Mouse (Mus musculus): ENCODE measurements around the gene Vsig1. TPM values are rescaled to one million over a fixed set of nuclear protein-coding genes. Genes with fewer than 3 reads are reported as not detected.

Gene Vsig1
- polyA plus RNA-seq (2014; fragmentation: Nextera tagmentation; extraction: Ambion mirVana), result 0.10 TPM in 1 of 2 replicates, not detected in the other

DNA sequence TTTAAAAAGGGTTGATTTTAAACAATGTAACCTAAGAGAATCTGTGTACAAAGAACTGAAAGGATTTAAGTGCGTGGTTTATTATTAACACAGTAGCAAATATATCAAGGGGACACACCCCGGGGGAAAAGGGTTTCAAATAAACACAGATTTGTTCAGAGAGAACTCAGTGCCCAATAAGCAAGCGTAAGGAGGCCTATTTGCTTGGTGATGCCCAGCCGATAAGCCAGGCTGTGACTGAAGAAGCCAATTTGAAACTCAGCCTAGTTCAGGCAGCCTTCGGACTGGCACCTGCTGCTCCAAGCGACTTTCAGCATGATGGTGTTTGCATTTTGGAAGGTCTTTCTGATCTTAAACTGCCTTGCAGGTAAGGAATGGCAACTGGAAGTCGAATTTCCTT, at the start of gene Vsig1:
Gene Vsig1 (plus strand): TSS at position 249 of the 400 bp plus-strand sequence.
- no peak within 1 kb of the TSS for H3K27ac ChIP-seq (replicated peaks; ENCODE audit: low read depth, low read length)
- H3K4me2 ChIP-seq (ENCODE audit: low read depth, low read length), result no peak within 1 kb of the TSS
- no peaks in the 10 kb centered on the region for H3K9me3 ChIP-seq (replicated peaks; ENCODE audit: control insufficient read depth, low read length)
- no peak within 1 kb of the TSS for H3K4me3 ChIP-seq (ENCODE audit: low read depth, low read length)
- no peaks in the 10 kb centered on the region for H3K27me3 ChIP-seq (ENCODE audit: control insufficient read depth, insufficient read depth, low read length)
- ATAC-seq (replicated peaks; ENCODE audit: insufficient number of reproducible peaks, low FRiP score, low TSS enrichment, low read depth), result no peak
- no peak within 1 kb of the TSS for H3K9ac ChIP-seq (replicated peaks; ENCODE audit: low read length)
- no peaks in the 10 kb centered on the region for H3K36me3 ChIP-seq (replicated peaks; ENCODE audit: control insufficient read depth, insufficient read depth, low read depth, low read length)
- no peaks in the 10 kb centered on the region for H3K4me1 ChIP-seq (ENCODE audit: control insufficient read depth, insufficient read depth, low read length)
- WGBS, result 71% methylated on average over 7 of the region's 7 CpGs
- no peak for DNase-seq (ENCODE audit: low spot score)

DNA sequence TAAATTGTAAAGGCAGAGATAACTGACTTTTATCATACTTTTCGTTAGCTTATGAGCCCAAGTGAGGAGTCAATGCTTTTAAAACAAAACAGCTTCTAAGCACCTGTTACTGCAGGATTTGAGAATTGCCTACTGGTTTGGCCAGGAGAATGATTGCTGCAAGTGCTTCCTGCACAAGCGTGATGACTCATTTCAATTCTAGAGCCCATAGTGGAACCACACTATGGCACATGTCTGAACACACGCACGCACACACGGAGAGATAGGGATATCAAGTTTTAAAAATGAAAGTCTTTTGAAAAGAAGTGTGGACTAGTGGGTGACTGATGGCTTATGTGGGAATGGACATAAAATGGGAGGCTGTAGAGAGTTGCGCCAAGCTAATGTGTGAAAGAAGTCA, 44.6 kb upstream of the Vsig1 start:
- Histone ChIP-seq H3K4me1 (ENCODE audit: control insufficient read depth, insufficient read depth, low read length) (no peaks in the 10 kb centered on the region), H3K9ac (replicated peaks; ENCODE audit: low read length) (no peak overlapping the region), H3K4me3 (ENCODE audit: low read depth, low read length) (no peak overlapping the region), H3K27me3 (ENCODE audit: control insufficient read depth, insufficient read depth, low read length) (no peaks in the 10 kb centered on the region), H3K27ac (replicated peaks; ENCODE audit: low read depth, low read length) (no peak overlapping the region), H3K9me3 (replicated peaks; ENCODE audit: control insufficient read depth, low read length) (no peaks in the 10 kb centered on the region), H3K4me2 (ENCODE audit: low read depth, low read length) (no peak overlapping the region), H3K36me3 (replicated peaks; ENCODE audit: control insufficient read depth, insufficient read depth, low read depth, low read length) (no peaks in the 10 kb centered on the region)
- ATAC-seq (replicated peaks; ENCODE audit: insufficient number of reproducible peaks, low FRiP score, low TSS enrichment, low read depth) (no peak), DNase-seq (ENCODE audit: low spot score) (no peak)
- WGBS, result 89% methylated on average over 6 of the region's 6 CpGs

DNA sequence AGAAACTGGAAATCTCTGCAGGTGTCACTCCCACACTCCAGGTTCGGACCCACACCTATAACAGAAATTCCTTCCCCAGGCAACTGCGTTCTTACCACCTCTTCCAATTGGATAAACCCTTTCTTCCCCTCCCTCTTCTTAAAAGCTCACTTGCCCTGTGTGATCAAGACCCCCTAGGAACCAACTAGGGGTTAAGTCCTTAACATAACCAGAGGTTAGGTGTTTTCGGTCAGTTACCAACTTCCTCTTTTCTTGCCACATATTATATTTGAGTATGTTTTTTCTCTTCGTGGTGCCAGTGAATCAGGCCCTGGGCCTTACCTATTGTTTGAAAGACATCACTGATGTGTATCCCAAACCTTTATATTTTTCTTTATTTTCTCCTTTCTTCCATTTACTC, 44.0 kb upstream of the Vsig1 start:
- 86% methylated on average over 4 of the region's 4 CpGs for WGBS
- H3K27me3 ChIP-seq (ENCODE audit: control insufficient read depth, insufficient read depth, low read length), result no peaks in the 10 kb centered on the region

DNA sequence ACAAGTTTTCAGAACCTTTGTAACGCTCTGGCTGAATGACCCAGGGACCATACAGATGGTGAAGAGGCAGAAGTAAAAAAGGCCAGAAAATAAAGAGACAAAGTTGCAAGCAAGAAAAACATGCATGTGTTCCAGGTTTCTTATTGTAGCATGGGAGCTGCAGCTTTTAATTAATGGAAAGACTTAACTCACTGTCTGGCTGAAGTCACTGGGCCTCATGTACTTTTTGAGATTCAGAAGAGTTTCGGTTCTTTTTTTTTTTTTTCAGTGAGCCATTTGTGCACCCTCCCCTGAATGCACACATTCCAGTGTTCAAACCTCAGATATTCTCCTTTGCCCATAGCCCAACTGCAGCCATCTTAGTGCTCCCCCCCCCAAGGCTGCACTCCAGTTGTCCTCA, 20.2 kb upstream of the Vsig1 start:
- H3K27ac ChIP-seq (replicated peaks; ENCODE audit: low read depth, low read length), result no peak overlapping the region
- no peaks in the 10 kb centered on the region for H3K9me3 ChIP-seq (replicated peaks; ENCODE audit: control insufficient read depth, low read length)
- H3K9ac ChIP-seq (replicated peaks; ENCODE audit: low read length), result no peak overlapping the region
- no peaks in the 10 kb centered on the region for H3K27me3 ChIP-seq (ENCODE audit: control insufficient read depth, insufficient read depth, low read length)
- 69% methylated on average over 2 of the region's 2 CpGs for WGBS
- no peak for ATAC-seq (replicated peaks; ENCODE audit: insufficient number of reproducible peaks, low FRiP score, low TSS enrichment, low read depth)
- no peaks in the 10 kb centered on the region for H3K4me1 ChIP-seq (ENCODE audit: control insufficient read depth, insufficient read depth, low read length)
- no peaks in the 10 kb centered on the region for H3K36me3 ChIP-seq (replicated peaks; ENCODE audit: control insufficient read depth, insufficient read depth, low read depth, low read length)
- no peak overlapping the region for H3K4me2 ChIP-seq (ENCODE audit: low read depth, low read length)
- no peak overlapping the region for H3K4me3 ChIP-seq (ENCODE audit: low read depth, low read length)
- no peak for DNase-seq (ENCODE audit: low spot score)

More for the DNA sequence above, 44.0 kb upstream of the Vsig1 start:
- no peak overlapping the region for H3K9ac ChIP-seq (replicated peaks; ENCODE audit: low read length)
- no peak overlapping the region for H3K4me2 ChIP-seq (ENCODE audit: low read depth, low read length)
- H3K9me3 ChIP-seq (replicated peaks; ENCODE audit: control insufficient read depth, low read length), result no peaks in the 10 kb centered on the region
- no peak overlapping the region for H3K27ac ChIP-seq (replicated peaks; ENCODE audit: low read depth, low read length)
- ATAC-seq (replicated peaks; ENCODE audit: insufficient number of reproducible peaks, low FRiP score, low TSS enrichment, low read depth) (no peak), DNase-seq (ENCODE audit: low spot score) (no peak)
- H3K4me3 ChIP-seq (ENCODE audit: low read depth, low read length), result no peak overlapping the region
- H3K4me1 ChIP-seq (ENCODE audit: control insufficient read depth, insufficient read depth, low read length), result no peaks in the 10 kb centered on the region
- no peaks in the 10 kb centered on the region for H3K36me3 ChIP-seq (replicated peaks; ENCODE audit: control insufficient read depth, insufficient read depth, low read depth, low read length)

DNA sequence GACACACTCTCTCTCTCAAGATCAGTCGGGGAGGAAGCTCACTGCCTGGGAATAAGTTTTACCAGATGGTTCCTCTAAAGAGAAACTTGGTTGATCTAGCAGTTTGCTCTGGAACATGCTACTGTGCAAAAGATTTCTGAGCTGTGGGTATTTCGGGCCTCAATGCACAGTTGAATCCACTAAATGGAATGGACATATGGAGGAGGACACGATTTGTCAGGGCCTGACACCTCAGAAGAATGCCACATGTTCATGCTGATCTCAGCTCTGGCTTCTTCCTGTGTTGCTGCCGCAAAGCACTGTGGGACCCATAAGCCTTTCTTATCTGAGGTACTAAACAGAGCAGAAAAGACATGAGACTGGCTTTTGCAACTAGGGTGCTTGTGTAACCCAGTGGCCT, 15.6 kb upstream of the Vsig1 start:
- Histone ChIP-seq H3K4me2 (ENCODE audit: low read depth, low read length) (no peak overlapping the region), H3K27me3 (ENCODE audit: control insufficient read depth, insufficient read depth, low read length) (no peaks in the 10 kb centered on the region), H3K27ac (replicated peaks; ENCODE audit: low read depth, low read length) (no peak overlapping the region), H3K36me3 (replicated peaks; ENCODE audit: control insufficient read depth, insufficient read depth, low read depth, low read length) (no peaks in the 10 kb centered on the region), H3K9me3 (replicated peaks; ENCODE audit: control insufficient read depth, low read length) (no peaks in the 10 kb centered on the region), H3K4me3 (ENCODE audit: low read depth, low read length) (no peak overlapping the region), H3K4me1 (ENCODE audit: control insufficient read depth, insufficient read depth, low read length) (no peaks in the 10 kb centered on the region), H3K9ac (replicated peaks; ENCODE audit: low read length) (no peak overlapping the region)
- WGBS, result 87% methylated on average over 4 of the region's 4 CpGs
- ATAC-seq (replicated peaks; ENCODE audit: insufficient number of reproducible peaks, low FRiP score, low TSS enrichment, low read depth) (no peak), DNase-seq (ENCODE audit: low spot score) (no peak)

DNA sequence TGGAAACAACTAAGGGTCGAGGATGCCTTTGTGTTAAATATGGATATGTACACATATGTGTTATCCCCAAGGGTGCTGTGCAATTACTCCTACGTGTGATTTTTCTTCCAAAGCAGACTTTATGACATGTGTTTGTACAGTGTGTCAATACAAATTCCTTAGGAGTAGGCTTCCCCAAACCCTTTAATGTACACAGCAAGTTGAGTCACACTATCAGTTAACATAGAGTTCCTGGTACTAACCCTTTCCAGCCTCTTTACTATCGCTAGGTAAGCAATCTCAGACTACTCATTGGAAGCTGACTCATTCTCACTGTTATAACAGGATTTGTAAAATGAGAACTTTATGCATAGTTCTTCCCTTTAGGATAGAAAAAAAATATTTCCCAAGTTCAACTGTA, 3.9 kb upstream of the Vsig1 start:
- DNase-seq (ENCODE audit: low spot score) (no peak), ATAC-seq (replicated peaks; ENCODE audit: insufficient number of reproducible peaks, low FRiP score, low TSS enrichment, low read depth) (no peak)
- 85% methylated on average over 3 of the region's 3 CpGs for WGBS
- Histone ChIP-seq H3K27ac (replicated peaks; ENCODE audit: low read depth, low read length) (no peak overlapping the region), H3K4me1 (ENCODE audit: control insufficient read depth, insufficient read depth, low read length) (no peaks in the 10 kb centered on the region), H3K36me3 (replicated peaks; ENCODE audit: control insufficient read depth, insufficient read depth, low read depth, low read length) (no peaks in the 10 kb centered on the region), H3K4me2 (ENCODE audit: low read depth, low read length) (no peak overlapping the region), H3K4me3 (ENCODE audit: low read depth, low read length) (no peak overlapping the region), H3K9ac (replicated peaks; ENCODE audit: low read length) (no peak overlapping the region), H3K27me3 (ENCODE audit: control insufficient read depth, insufficient read depth, low read length) (no peaks in the 10 kb centered on the region), H3K9me3 (replicated peaks; ENCODE audit: control insufficient read depth, low read length) (no peaks in the 10 kb centered on the region)

DNA sequence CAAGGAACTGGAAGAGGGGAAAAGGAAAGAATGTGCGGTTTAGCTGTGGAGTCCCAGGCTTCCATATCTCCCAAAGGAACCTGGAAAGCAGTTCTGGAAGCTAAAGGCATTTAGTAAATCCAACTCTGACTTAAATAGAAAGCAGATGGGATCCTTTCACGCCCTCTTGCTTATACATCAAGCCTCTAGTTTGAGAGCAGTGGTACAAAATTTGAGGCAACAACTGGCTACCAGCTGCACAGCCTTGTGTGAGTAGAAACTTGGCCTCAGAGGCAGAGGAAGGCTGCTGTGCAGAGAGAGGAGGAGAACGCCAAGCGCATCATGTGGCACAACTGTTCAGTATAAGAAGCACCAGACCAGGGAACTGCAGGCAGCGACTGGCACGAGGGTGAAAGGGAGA, 13.9 kb downstream of the Vsig1 start:
- no peak for ATAC-seq (replicated peaks; ENCODE audit: insufficient number of reproducible peaks, low FRiP score, low TSS enrichment, low read depth)
- Histone ChIP-seq H3K9me3 (replicated peaks; ENCODE audit: control insufficient read depth, low read length) (no peaks in the 10 kb centered on the region), H3K27me3 (ENCODE audit: control insufficient read depth, insufficient read depth, low read length) (no peaks in the 10 kb centered on the region; the same call in 1 of the 2 replicates), H3K9ac (replicated peaks; ENCODE audit: low read length) (no peak overlapping the region), H3K36me3 (replicated peaks; ENCODE audit: control insufficient read depth, insufficient read depth, low read depth, low read length) (no peaks in the 10 kb centered on the region), H3K4me3 (ENCODE audit: low read depth, low read length) (no peak overlapping the region), H3K4me1 (ENCODE audit: control insufficient read depth, insufficient read depth, low read length) (no peaks in the 10 kb centered on the region), H3K27ac (replicated peaks; ENCODE audit: low read depth, low read length) (no peak overlapping the region), H3K4me2 (ENCODE audit: low read depth, low read length) (no peak overlapping the region)
- 67% methylated on average over 6 of the region's 6 CpGs for WGBS
- DNase-seq (ENCODE audit: low spot score), result peak; percentile 40

DNA sequence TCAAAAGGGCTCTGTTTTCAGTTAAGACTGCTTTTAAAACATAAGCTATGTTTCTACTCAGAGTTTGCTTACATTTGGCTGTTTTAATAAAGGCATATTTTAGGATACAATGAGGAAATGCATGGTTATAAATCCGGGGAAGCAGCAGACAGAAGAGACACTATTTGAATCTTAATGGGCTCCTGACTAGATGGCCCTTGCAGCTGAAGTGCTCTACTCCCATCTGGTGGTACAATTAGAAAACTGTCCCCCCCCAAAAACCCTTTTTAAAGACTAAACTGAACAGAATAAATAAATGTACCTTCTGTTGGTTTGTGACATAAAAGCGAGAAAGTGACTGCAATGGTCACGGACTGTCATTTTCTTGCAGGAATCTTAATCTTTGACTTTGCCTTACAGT, 24.7 kb downstream of the Vsig1 start:
- DNase-seq (ENCODE audit: low spot score) (no peak), ATAC-seq (replicated peaks; ENCODE audit: insufficient number of reproducible peaks, low FRiP score, low TSS enrichment, low read depth) (no peak)
- no peaks in the 10 kb centered on the region for H3K9me3 ChIP-seq (replicated peaks; ENCODE audit: control insufficient read depth, low read length)
- no peak overlapping the region for H3K9ac ChIP-seq (replicated peaks; ENCODE audit: low read length)
- H3K27me3 ChIP-seq (ENCODE audit: control insufficient read depth, insufficient read depth, low read length), result no peaks in the 10 kb centered on the region; the same call in 1 of the 2 replicates
- H3K27ac ChIP-seq (replicated peaks; ENCODE audit: low read depth, low read length), result no peak overlapping the region
- H3K4me3 ChIP-seq (ENCODE audit: low read depth, low read length), result no peak overlapping the region
- no peaks in the 10 kb centered on the region for H3K36me3 ChIP-seq (replicated peaks; ENCODE audit: control insufficient read depth, insufficient read depth, low read depth, low read length)
- no peak overlapping the region for H3K4me2 ChIP-seq (ENCODE audit: low read depth, low read length)
- H3K4me1 ChIP-seq (ENCODE audit: control insufficient read depth, insufficient read depth, low read length), result no peaks in the 10 kb centered on the region
- WGBS, result 69% methylated on average over 3 of the region's 3 CpGs

Measured in embryonic facial prominence, embryonic 11.5 days (tissue).